Mouse (Mus musculus): ENCODE data around the gene Ifngr1.

Ifngr1 gene

GRCm38 (mm10) chr10:19587281-19587680 is 4.5 kb upstream of the Ifngr1 start:
- DNase-seq (ENCODE audit: low spot score), result no peak

DNA sequence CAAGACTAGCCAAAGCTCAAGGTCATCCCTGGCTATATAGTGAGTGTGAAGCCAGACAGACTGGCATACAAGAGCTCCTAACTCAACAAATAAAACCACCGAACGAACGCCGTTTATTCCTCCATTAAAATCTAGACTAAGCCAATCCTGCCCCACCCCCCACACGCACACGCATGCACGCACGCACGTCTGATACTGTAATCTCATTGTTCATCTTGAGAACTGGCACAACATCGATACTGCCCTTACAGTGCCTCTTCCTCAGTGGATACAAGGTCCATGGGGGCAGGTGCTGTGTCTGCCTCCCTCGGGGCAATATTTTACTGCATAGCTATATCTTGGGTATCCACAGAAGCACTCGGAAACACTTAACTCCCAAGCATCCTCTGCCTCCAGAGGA is 2.1 kb upstream of the Ifngr1 start:
- no peak for DNase-seq (ENCODE audit: low spot score)

- DNase-seq (ENCODE audit: low spot score), result no peak
These were observed 486 bp upstream of the Ifngr1 start for GRCm38 (mm10) chr10:19591286-19591640.

DNA sequence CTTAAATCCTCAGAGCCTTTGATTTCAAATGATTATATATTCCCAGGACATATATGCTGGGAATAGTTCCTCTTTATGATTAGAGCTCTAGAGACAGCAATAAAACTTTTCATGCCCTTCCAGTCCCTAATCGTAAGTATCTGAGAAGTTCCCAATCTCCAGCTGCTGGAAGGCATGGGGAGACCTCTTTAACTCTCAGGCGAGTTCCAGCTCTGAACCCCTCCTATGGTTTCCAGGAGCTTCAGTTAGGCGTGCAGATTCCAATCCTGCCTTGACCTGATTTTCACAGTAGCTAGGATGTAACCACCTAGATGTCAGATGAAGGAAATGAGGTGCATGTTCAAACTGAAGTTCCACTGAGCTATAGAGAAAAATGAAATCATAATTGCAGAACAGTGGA is 807 bp downstream of the Ifngr1 start:
- DNase-seq (ENCODE audit: low spot score), result no peak

GRCm38 (mm10) chr10:19593296-19593695 is 1.5 kb downstream of the Ifngr1 start:
- no peak for DNase-seq (ENCODE audit: low spot score)

- DNase-seq (ENCODE audit: low spot score), result no peak
These were observed 2.6 kb downstream of the Ifngr1 start for GRCm38 (mm10) chr10:19594201-19594905.

DNA sequence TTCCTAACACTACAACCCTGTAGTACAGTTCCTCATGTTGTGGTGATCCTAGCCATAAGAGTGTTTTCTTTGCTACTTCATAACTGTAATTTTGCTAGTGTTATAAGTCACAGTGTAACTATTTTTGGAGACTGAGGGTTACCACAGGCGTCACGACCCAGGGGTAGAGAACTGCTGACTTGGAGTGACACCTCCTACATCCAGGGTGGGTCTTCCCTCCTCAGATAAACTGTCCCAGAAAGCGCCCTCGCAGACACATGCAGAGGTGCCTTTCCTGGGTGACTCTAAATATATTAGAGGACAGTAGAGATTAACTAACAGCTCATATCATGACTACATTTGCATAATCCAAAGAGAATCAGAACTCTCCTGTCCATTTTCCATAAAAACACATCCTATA is 5.1 kb downstream of the Ifngr1 start:
- DNase-seq (ENCODE audit: low spot score), result no peak

GRCm38 (mm10) chr10:19598091-19598490 is 6.3 kb downstream of the Ifngr1 start:
- no peak for DNase-seq (ENCODE audit: low spot score)

GRCm38 (mm10) chr10:19599331-19600092 is 7.8 kb downstream of the Ifngr1 start:
- DNase-seq (ENCODE audit: low spot score), result no peak

DNA sequence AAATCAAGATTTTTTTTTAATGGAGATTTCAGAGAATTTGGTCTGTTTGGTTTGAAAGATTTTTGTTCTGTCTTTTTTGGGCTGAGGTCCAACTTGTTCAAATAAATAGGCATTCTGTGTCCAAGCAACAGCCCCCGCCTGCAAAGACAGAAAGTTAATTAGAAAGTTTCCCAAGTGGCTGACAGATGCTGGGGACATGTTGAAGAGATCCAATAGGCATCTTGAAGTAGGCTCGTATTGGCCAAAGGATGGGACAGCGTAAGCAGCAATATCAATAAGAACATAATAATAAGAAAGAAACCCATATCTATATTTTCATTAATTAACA is 8.3 kb downstream of the Ifngr1 start:
- no peak for DNase-seq (ENCODE audit: low spot score)

- peak; percentile 40 for DNase-seq (ENCODE audit: low spot score)
These were observed 9.8 kb downstream of the Ifngr1 start for GRCm38 (mm10) chr10:19601502-19601901.

GRCm38 (mm10) chr10:19603231-19603630 is 11.5 kb downstream of the Ifngr1 start:
- DNase-seq (ENCODE audit: low spot score), result no peak

DNA sequence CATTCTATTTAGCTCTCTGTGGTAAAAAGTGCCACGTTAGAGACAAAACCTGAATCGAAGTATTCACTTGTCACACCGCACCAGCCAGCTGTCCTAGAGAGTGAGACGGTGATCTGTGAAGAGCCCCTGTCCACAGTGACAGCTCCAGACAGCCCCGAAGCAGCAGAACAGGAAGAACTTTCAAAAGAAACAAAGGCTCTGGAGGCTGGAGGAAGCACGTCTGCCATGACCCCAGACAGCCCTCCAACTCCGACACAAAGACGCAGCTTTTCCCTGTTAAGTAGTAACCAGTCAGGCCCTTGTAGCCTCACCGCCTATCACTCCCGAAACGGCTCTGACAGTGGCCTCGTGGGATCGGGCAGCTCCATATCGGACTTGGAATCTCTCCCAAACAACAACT is 17.4 kb downstream of the Ifngr1 start:
- no peak for DNase-seq (ENCODE audit: low spot score)

DNA sequence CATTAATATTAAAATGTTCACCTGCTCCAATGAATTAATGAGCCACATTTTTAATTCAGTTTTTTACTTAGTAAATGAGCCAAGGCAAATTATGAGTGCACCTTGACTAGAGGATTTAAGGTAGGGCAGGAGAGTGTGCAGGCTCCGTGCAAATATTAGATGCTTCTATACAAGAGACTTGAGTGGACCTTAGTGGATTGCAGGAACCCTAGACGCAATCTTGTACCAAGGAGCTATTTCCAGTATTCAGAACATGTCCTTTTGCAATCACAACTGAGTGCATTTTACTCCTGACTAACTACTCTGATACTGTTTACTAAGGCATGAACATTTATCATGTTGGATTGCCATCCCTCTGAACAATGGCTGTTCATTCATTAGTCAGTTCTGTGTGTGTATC is 19.9 kb downstream of the Ifngr1 start:
- no peak for DNase-seq (ENCODE audit: low spot score)

- DNase-seq (ENCODE audit: low spot score), result no peak
These were observed 21.5 kb downstream of the Ifngr1 start for GRCm38 (mm10) chr10:19613111-19613753.

- no peak for DNase-seq (ENCODE audit: low spot score)
These were observed 28.0 kb downstream of the Ifngr1 start for GRCm38 (mm10) chr10:19619736-19620135.

DNA sequence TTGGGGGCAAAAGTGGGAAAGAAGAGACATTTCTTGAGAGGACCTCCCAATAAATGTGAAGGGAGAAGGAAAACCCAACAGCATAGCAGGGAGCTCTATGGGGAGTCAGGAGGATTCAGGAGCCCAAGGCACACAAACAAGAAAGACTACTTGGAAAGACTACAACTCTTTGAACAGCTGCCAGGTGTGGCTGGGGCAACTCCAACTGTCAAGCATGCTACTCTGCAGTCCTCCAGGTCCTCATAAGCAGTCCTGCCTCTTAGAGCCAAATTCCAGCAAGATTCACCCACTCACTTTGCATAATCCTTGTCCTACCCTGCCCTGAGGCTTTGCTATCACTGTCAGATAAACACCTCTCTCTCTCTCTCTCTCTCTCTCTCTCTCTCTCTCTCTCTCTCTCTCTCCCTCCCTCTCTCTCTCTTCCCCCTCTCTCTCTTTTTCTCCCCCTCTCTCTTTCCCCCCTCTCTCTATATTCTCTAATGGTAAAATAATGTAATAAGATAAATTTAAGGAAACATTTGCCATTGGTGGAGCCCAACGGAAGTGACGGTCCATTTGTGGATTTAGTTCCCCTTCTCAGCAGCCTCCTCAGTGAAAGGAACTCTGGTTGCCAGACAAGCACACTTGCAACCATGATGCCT is 29.8 kb downstream of the Ifngr1 start, which contains the start of gene Il22ra2:
TSS of gene Il22ra2 (plus strand) at position 591 of the 641 bp plus-strand sequence.
- no peak for DNase-seq (ENCODE audit: low spot score)

DNA sequence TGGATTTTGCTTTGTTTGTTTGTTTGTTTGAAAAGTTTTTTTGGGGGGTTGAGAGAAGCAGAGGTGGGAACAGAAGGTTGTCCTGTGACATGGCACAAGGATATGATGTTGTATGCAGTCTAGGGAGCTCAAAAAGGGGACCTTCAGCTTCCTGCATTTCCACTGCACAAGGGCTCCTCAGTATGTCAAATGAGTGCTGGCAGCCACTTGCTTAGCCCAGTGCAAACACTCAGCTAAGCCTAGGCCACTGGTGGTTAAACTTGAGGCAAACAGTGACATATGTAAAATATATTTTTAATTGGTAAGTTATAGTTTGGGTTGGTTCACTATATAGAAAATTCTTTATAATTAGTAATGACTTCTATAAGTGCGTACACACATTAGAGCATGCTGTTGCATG is 32.9 kb downstream of the Ifngr1 start:
- no peak for DNase-seq (ENCODE audit: low spot score)

DNA sequence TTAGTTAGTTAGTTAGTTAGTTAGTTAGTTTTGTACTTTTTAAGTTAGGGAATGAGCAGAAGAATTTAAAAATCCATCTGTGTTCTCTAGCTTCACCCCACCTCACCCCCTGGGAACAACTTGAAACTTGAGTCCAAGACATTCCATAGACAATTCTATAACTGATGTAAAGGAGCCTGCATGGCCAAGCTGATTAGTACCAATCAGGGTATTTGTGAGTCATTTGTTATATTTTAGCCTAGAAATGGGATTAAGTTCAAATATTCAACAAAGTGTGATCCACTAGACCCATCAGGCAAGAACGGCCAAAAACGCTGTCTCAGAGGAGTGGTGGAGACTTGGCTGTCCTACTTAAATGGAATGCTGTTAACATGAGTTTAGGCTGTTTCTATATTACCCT is 35.6 kb downstream of the Ifngr1 start:
- DNase-seq (ENCODE audit: low spot score), result no peak

GRCm38 (mm10) chr10:19627748-19628147 is 36.0 kb downstream of the Ifngr1 start:
- peak; percentile 18 for DNase-seq (ENCODE audit: low spot score)

- no peak for DNase-seq (ENCODE audit: low spot score)
These were observed 40.0 kb downstream of the Ifngr1 start for GRCm38 (mm10) chr10:19631616-19632195.

- no peak for DNase-seq (ENCODE audit: low spot score)
These were observed 47.1 kb downstream of the Ifngr1 start for GRCm38 (mm10) chr10:19638851-19639250.

Measured in urinary bladder, postnatal 14 days (tissue).